Mouse (Mus musculus): Measurements from ENCODE around the gene C7. TPM values are rescaled to one million over a fixed set of nuclear protein-coding genes. Genes with fewer than 3 reads are reported as not detected.
A peak's percentile ranks its signal among the peaks of the same experiment; 100 is the strongest.

C7 gene
- polyA plus RNA-seq (2016; fragmentation: Nextera tagmentation; extraction: Ambion mirVana): not detected in 2 replicates

GRCm38 (mm10) chr15:5063635-5064034 is at the start of gene C7:
TSS of gene C7 (minus strand) at chr15:5063740.
- no peaks in the 10 kb centered on the region for H3K4me1 ChIP-seq
- no peak within 1 kb of the TSS for H3K4me3 ChIP-seq
- H3K27ac ChIP-seq: no peak within 1 kb of the TSS
- no peak for DNase-seq (ENCODE audit: extremely low spot score, low spot score)
- no peaks in the 10 kb centered on the region for H3K9me3 ChIP-seq
- no peaks in the 10 kb centered on the region for H3K36me3 ChIP-seq (replicated peaks)
- H3K27me3 ChIP-seq (ENCODE audit: poor library complexity, severe bottlenecking): no peaks in the 10 kb centered on the region

DNA sequence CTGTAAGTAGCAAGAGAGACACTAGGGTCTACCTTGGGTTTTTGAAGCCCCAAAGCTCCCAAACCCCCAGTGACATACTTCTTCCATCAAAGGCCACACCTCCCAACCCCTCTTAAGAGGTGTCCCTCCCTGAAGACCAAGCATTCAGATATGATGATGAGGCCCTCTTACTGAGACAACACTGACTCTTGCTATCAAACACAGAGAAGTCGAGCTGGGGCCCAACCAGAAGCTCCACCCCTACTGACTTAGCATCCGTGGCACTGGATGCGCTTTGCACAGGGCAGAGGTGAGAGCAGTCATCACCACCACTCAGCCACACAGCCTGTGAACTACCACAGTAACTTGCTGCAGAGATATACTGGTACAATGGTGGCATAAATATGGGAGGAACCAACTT is 49.1 kb upstream of the C7 start:
- Histone ChIP-seq H3K4me3 (no peak overlapping the region), H3K36me3 (replicated peaks) (peaks cover 6% of the 10 kb centered on the region), H3K27me3 (ENCODE audit: poor library complexity, severe bottlenecking) (no peaks in the 10 kb centered on the region), H3K4me1 (peaks cover 11% of the 10 kb centered on the region), H3K9me3 (no peaks in the 10 kb centered on the region), H3K27ac (no peak overlapping the region)
- DNase-seq (ENCODE audit: extremely low spot score, low spot score): no peak
- 90% methylated on average over 3 of the region's 3 CpGs for WGBS

- Histone ChIP-seq H3K4me1 (no peaks in the 10 kb centered on the region), H3K27ac (no peak overlapping the region), H3K4me3 (no peak overlapping the region), H3K9me3 (no peaks in the 10 kb centered on the region), H3K36me3 (replicated peaks) (no peaks in the 10 kb centered on the region), H3K27me3 (ENCODE audit: poor library complexity, severe bottlenecking) (no peaks in the 10 kb centered on the region)
- WGBS: 88% methylated on average over 3 of the region's 3 CpGs
- DNase-seq (ENCODE audit: extremely low spot score, low spot score): no peak
Observed at GRCm38 (mm10) chr15:5108655-5109040, 45.1 kb upstream of the C7 start.

DNA sequence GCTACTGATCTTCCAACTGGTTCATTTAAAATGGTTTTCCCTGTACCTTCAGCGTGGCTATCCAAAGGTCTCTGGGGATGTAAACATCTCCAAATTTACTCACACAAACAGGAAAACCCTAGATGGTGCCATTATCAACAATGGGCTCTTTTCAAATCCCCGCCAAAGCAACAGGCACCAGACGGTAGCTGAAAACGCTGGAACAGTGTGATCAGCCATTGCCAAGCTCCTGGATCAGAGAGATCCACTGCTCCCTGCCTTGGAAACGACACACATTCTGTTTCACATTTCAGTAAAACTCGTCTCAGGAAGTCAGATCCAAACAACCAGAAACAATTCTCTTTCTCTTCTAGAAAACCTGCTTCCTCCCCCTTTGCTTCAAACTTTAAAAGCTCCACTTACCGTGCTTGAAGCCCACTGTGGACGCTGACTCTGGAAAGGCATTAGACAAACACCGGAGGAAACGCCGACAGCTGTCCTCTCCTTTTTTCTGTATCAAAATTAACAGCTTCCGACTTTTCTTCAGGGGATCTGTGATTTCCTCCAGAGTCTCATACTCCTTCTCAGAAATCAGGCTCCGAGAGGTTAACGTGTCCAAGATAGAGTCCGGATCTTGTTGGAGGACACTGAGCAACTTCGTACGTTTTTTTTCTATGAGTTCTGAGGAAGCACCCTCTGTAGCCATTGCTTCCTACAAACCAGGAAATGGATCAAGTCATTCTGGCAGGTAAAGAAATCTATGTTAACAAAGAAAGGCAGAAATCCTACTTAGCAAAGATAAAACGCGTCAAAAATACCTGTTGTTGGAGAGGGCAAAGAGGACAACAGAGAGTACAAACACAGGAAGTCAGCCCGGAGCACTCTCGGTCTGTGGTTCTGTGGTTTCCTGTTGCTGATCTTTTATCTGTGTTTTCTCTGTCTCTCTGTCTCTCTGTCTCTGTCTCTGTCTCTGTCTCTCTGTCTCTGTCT is 44.4 kb upstream of the C7 start, which contains the start of gene Card6:
TSS of gene Card6 (minus strand) at position 854 of the 969 bp plus-strand sequence.
- Histone ChIP-seq H3K4me3 (peak within 1 kb of the TSS; percentile 11; the same call in 1 of the 2 replicates), H3K36me3 (replicated peaks) (no peaks in the 10 kb centered on the region)

DNA sequence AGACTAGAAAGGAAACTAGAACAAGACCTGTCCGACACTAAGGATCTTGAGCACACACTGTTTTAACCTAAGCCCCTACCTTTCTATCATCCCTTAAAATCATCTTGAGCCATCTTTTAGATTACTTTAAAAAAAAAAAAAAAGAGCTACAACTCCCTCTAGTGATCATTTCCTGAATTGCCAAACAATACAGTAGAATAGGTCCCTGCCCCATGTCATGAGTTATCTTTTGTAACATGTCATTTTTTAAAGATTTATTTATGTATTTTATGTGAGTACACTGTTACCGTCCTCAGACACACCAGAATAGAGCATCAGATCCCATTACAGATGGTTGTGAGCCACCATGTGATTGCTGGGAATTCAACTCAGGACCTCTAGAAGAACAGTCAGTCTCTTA is 42.8 kb upstream of the C7 start:
- Histone ChIP-seq H3K27ac (no peak overlapping the region), H3K4me1 (no peaks in the 10 kb centered on the region), H3K9me3 (no peaks in the 10 kb centered on the region), H3K36me3 (replicated peaks) (no peaks in the 10 kb centered on the region), H3K27me3 (ENCODE audit: poor library complexity, severe bottlenecking) (no peaks in the 10 kb centered on the region), H3K4me3 (no peak overlapping the region)
- DNase-seq (ENCODE audit: extremely low spot score, low spot score): no peak
- WGBS: 64% methylated on average over 2 of the region's 2 CpGs

More for the DNA sequence above, 44.4 kb upstream of the C7 start, which contains the start of gene Card6:
- 74% methylated on average over 21 of the region's 21 CpGs for WGBS
- Histone ChIP-seq H3K4me1 (no peaks in the 10 kb centered on the region), H3K27ac (no peak within 1 kb of the TSS), H3K9me3 (no peaks in the 10 kb centered on the region), H3K27me3 (ENCODE audit: poor library complexity, severe bottlenecking) (no peaks in the 10 kb centered on the region)
- no peak for DNase-seq (ENCODE audit: extremely low spot score, low spot score)

DNA sequence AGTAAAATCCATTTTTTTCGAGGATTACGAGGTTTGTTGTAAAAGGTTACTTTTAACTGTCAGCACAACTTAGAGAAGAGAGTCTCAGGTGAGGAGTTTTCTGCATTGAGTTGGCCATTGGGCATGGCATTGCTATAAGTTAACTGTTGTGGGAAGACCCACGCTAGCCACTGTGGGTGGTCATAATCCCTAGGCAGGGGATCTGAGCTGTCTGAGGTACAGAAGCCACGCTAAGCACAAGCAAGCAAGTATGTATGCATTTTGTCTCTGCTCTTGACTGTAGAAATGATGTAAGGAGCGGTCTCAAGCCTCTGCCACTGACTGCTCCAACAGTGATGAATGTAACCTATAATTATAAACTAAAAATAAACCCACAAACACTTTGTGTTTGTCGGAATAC is 42.4 kb upstream of the C7 start:
- WGBS: 82% methylated on average over 6 of the region's 6 CpGs
- H3K27me3 ChIP-seq (ENCODE audit: poor library complexity, severe bottlenecking): no peaks in the 10 kb centered on the region

GRCm38 (mm10) chr15:5102312-5102711 is 38.8 kb upstream of the C7 start:
- no peaks in the 10 kb centered on the region for H3K36me3 ChIP-seq (replicated peaks)
- no peak for DNase-seq (ENCODE audit: extremely low spot score, low spot score)
- no peaks in the 10 kb centered on the region for H3K9me3 ChIP-seq
- H3K27me3 ChIP-seq (ENCODE audit: poor library complexity, severe bottlenecking): no peaks in the 10 kb centered on the region
- H3K4me3 ChIP-seq: no peak overlapping the region
- no peaks in the 10 kb centered on the region for H3K4me1 ChIP-seq
- WGBS: 93% methylated on average over 4 of the region's 4 CpGs
- no peak overlapping the region for H3K27ac ChIP-seq

More for the DNA sequence above, 42.4 kb upstream of the C7 start:
- H3K27ac ChIP-seq: no peak overlapping the region
- H3K9me3 ChIP-seq: no peaks in the 10 kb centered on the region
- no peak overlapping the region for H3K4me3 ChIP-seq
- DNase-seq (ENCODE audit: extremely low spot score, low spot score): no peak
- H3K36me3 ChIP-seq (replicated peaks): no peaks in the 10 kb centered on the region
- no peaks in the 10 kb centered on the region for H3K4me1 ChIP-seq

DNA sequence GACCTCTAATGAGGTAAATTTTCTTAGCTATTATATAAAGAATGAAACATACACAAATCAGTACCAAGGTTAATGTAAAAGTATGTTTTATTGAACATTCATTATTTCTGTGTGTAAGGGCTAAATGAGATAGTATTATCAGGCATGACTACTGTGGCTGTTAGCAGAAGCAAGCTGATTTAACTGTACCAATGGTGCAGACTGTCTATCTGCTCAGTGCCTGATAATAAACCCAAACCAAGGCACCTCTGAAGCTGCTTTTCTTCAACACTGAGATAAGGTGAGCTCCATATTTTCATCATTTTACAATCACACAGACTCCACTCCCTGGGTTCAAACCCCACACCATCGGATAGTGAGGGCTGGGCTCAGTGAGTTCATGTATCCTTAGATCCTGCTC is 33.8 kb upstream of the C7 start:
- WGBS: 97% methylated on average over 1 of the region's 1 CpGs
- Histone ChIP-seq H3K4me1 (no peaks in the 10 kb centered on the region), H3K36me3 (replicated peaks) (no peaks in the 10 kb centered on the region), H3K9me3 (no peaks in the 10 kb centered on the region), H3K27ac (no peak overlapping the region), H3K27me3 (ENCODE audit: poor library complexity, severe bottlenecking) (no peaks in the 10 kb centered on the region), H3K4me3 (no peak overlapping the region)
- no peak for DNase-seq (ENCODE audit: extremely low spot score, low spot score)

DNA sequence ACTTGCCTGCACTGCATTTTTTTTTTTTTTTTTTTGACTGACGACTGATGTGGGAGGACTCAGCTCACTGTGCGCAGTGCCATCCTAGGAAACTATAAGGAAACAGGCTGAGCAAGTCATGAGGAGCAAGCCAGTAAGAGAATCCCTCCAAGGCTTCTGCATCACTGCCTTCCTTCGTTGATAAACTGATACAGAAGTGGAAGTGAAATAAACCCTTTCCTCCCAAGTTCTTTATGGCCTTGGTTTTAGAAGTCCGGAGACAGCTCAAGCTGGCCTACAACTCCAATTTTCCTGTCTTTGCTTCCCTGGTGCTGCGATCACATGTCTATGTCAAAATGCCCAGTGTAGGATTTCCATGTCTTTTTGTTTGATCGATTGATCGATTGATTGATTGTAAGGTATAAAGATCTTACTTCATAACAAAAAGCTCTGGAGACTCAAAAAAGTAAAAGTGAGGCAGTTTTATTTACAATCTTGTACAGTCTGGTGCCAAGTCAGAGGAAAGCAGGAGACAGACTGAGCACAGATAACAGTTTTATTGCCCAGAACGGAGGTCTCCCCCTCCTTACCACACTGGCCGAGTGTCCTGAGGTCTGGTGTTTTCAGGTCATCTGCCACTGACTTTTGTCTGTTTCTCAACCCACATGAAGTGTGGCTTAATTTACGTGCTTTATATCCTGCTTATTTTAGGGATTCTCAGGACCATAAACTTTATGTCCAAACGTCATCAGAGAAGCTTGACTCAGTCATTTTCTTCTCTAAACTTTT is 32.2 kb upstream of the C7 start:
- Histone ChIP-seq H3K27me3 (ENCODE audit: poor library complexity, severe bottlenecking) (no peaks in the 10 kb centered on the region), H3K27ac (no peak overlapping the region), H3K9me3 (no peaks in the 10 kb centered on the region), H3K4me1 (no peaks in the 10 kb centered on the region), H3K36me3 (replicated peaks) (no peaks in the 10 kb centered on the region), H3K4me3 (no peak overlapping the region)
- no peak for DNase-seq (ENCODE audit: extremely low spot score, low spot score)
- WGBS: 90% methylated on average over 11 of the region's 11 CpGs

- no peak overlapping the region for H3K27ac ChIP-seq
- no peak for DNase-seq (ENCODE audit: extremely low spot score, low spot score)
- H3K27me3 ChIP-seq (ENCODE audit: poor library complexity, severe bottlenecking): no peaks in the 10 kb centered on the region
- 93% methylated on average over 10 of the region's 10 CpGs for WGBS
- no peak overlapping the region for H3K4me3 ChIP-seq
- H3K36me3 ChIP-seq (replicated peaks): no peaks in the 10 kb centered on the region
- no peaks in the 10 kb centered on the region for H3K4me1 ChIP-seq
- no peaks in the 10 kb centered on the region for H3K9me3 ChIP-seq
Observed at GRCm38 (mm10) chr15:5090131-5090530, 26.6 kb upstream of the C7 start.

DNA sequence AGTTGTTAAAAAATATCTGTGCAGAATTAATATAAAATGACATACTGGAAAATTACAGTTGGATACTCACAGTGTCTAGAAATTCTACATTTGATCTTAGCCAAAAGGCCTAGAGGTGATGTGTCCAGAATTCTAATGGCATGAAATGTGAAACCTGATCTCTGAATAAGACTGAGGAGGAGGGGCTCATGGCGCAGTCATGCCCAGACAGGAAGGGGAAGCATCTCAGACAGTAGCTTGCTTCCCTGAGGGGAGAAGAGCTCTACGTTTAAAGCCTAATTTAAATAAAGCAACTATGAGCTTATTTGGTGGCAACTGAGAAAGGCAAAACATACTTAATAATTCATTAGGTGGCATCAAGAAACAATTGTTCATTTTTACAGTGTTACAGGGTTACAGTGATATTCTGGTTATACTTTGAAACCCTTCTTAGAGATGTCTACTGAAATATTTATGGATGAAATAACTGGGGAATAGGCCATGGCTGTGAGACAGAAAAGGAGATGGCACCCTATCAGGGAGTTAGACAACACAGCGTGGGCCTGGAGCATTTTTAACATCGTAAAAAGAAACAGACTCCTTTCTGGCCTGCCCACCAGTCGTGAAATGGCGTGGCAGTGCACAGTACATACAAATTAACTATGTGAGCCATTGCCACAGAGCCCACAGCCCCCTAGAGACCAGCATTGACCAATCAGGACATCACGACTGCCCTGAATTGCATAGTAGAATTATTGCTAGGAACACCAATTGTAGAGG is 25.5 kb upstream of the C7 start:
- Histone ChIP-seq H3K27ac (no peak overlapping the region), H3K27me3 (ENCODE audit: poor library complexity, severe bottlenecking) (no peaks in the 10 kb centered on the region), H3K36me3 (replicated peaks) (no peaks in the 10 kb centered on the region), H3K4me3 (no peak overlapping the region), H3K9me3 (no peaks in the 10 kb centered on the region), H3K4me1 (no peaks in the 10 kb centered on the region)
- WGBS: 82% methylated on average over 7 of the region's 7 CpGs
- no peak for DNase-seq (ENCODE audit: extremely low spot score, low spot score)

DNA sequence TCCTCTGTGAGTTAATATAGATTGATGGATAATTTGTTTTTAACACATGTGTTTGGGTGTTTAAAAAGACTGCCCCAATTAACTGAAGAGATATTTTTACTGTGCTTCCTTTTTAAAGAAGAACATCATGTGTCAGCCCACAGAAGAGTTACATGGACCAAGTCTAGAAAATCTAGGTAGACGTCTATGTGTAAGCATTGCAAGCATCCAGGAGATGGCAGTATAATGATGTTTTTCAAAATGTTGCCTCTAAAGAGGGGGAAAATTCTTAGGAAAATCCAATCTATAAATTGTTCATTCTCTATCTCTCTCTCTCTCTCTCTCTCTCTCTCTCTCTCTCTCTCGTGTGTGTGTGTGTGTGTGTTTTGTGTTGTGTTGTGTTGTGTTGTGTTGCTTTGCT is 22.6 kb upstream of the C7 start:
- Histone ChIP-seq H3K27me3 (ENCODE audit: poor library complexity, severe bottlenecking) (no peaks in the 10 kb centered on the region), H3K9me3 (no peaks in the 10 kb centered on the region), H3K36me3 (replicated peaks) (no peaks in the 10 kb centered on the region), H3K4me3 (no peak overlapping the region), H3K4me1 (no peaks in the 10 kb centered on the region), H3K27ac (no peak overlapping the region)
- WGBS: 29% methylated on average over 2 of the region's 2 CpGs
- no peak for DNase-seq (ENCODE audit: extremely low spot score, low spot score)

Data from forebrain, embryonic 10.5 days (tissue).